Mouse (Mus musculus): ENCODE data around the gene Ankrd37. TPM values are rescaled to one million over a fixed set of nuclear protein-coding genes. Genes with fewer than 3 reads are reported as not detected.

The Ankrd37 gene
- polyA plus RNA-seq, 1 experiment from 2014 or later = 30.8 TPM

DNA sequence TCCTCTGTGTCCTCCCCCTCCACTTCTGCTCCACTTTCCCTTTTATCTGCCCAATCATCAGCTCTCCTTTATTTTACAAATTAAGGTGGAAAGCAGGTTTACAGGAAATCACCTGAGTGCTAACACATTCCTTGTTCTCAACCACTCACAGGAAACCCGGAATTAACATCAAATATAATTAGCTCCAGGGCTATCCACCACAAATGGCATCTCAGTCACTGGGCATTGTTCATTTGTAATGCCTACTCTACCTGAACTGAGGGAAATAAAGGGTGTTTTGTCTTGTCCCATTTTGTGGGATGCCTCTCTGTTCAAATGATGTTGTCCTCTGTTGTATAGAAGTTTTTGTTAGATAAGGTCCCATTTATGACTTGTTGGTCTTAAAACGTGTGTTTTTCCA lies 54.9 kb downstream of the Ankrd37 start:
- Histone ChIP-seq H3K9ac (no peak overlapping the region), H3K4me1 (no peaks in the 10 kb centered on the region), H3K4me3 (replicated peaks) (no peak overlapping the region), H3K27me3 (replicated peaks) (no peaks in the 10 kb centered on the region), H3K36me3 (no peaks in the 10 kb centered on the region), H3K27ac (no peak overlapping the region), H3K4me2 (no peak overlapping the region), H3K9me3 (no peaks in the 10 kb centered on the region)
- WGBS = 64% methylated on average over 2 of the region's 2 CpGs
- ATAC-seq (ENCODE audit: insufficient read depth, low FRiP score, low read depth) = no peak

Other genes with a start within 250 kb of the Ankrd37 start
- 146 and 158 TPM in 2 replicates for gene Pdlim3, start 120.2 kb downstream of the Ankrd37 start, polyA plus RNA-seq (2015; fragmentation: Nextera tagmentation; extraction: Ambion mirVana)
- not detected in 2 replicates for gene Ccdc110, start 71.1 kb downstream of the Ankrd37 start, polyA plus RNA-seq (2015; fragmentation: Nextera tagmentation; extraction: Ambion mirVana)
- 3.8 and 4.1 TPM in 2 replicates for gene 1700029J07Rik, start 30.5 kb downstream of the Ankrd37 start, polyA plus RNA-seq (2015; fragmentation: Nextera tagmentation; extraction: Ambion mirVana)
- 93.2 and 96.1 TPM in 2 replicates for gene Ufsp2, start 30.2 kb downstream of the Ankrd37 start, polyA plus RNA-seq (2015; fragmentation: Nextera tagmentation; extraction: Ambion mirVana)
- gene Lrp2bp, start 6.4 kb downstream of the Ankrd37 start, polyA plus RNA-seq (2015; fragmentation: Nextera tagmentation; extraction: Ambion mirVana) = 0.50 and 0.62 TPM in 2 replicates
- 21.4 and 27.4 TPM in 2 replicates for gene Cfap97, start 146.1 kb upstream of the Ankrd37 start, polyA plus RNA-seq (2015; fragmentation: Nextera tagmentation; extraction: Ambion mirVana)
- 7.1 and 7.5 TPM in 2 replicates for gene Snx25, start 146.5 kb upstream of the Ankrd37 start, polyA plus RNA-seq (2015; fragmentation: Nextera tagmentation; extraction: Ambion mirVana)
- gene Slc25a4, start 205.6 kb upstream of the Ankrd37 start, polyA plus RNA-seq (2015; fragmentation: Nextera tagmentation; extraction: Ambion mirVana) = 404 and 410 TPM in 2 replicates

All from stomach, embryonic 15.5 days (tissue).